Comparison of ENCODE assay signal across 8 mouse cellular contexts in genomic region chr5:37027701-37028100, GRCm38 (mm10). TPM values are rescaled to one million over a fixed set of nuclear protein-coding genes. Genes with fewer than 3 reads are reported as not detected.
A peak's percentile ranks its signal among the peaks of the same experiment; 100 is the strongest.
DNase-seq lines count a peak whose midpoint lies in the region; ATAC-seq and TF ChIP-seq lines count a peak whose summit lies in the region.

No protein-coding gene starts in this region.

- no peaks in the 10 kb centered on the region for H3K36me3 ChIP-seq in kidney, postnatal 0 days (ENCODE audit: insufficient read depth, low read length)
- no peaks in the 10 kb centered on the region for H3K36me3 ChIP-seq in embryonic facial prominence, embryonic 14.5 days (ENCODE audit: control insufficient read depth, insufficient read depth, low read length)
- no peaks in the 10 kb centered on the region for H3K36me3 ChIP-seq in intestine, embryonic 14.5 days (ENCODE audit: control insufficient read depth, insufficient read depth, low read length)
- no peaks in the 10 kb centered on the region for H3K36me3 ChIP-seq in midbrain, postnatal 0 days (ENCODE audit: insufficient read depth, low read length)

- TF ChIP-seq CTCF in kidney, postnatal 0 days (IDR thresholded peaks at IDR 0.05; ENCODE audit: low read depth), result no peak
- TF ChIP-seq CTCF in midbrain, postnatal 0 days (IDR thresholded peaks at IDR 0.05), result no peak

- H3K4me1 ChIP-seq in kidney, postnatal 0 days (replicated peaks; ENCODE audit: insufficient read depth, low read length), result peaks cover 14% of the 10 kb centered on the region; the same call in 1 of the 2 replicates
- H3K4me1 ChIP-seq in embryonic facial prominence, embryonic 14.5 days (ENCODE audit: control insufficient read depth, insufficient read depth, low read length), result 0 out of 2 replicates have a peak, but pooled peaks cover 9% of the 10 kb centered on the region
- H3K4me1 ChIP-seq in intestine, embryonic 14.5 days (replicated peaks; ENCODE audit: control insufficient read depth, insufficient read depth, low read length), result peaks cover 9% of the 10 kb centered on the region; the same call in 1 of the 2 replicates
- no peaks in the 10 kb centered on the region; the same call in 1 of the 2 replicates for H3K4me1 ChIP-seq in midbrain, postnatal 0 days (ENCODE audit: insufficient read depth, low read length)

- intact Hi-C loops in left cerebral cortex, postnatal 4 days (cut with DNase I), result loop anchor here (5.0 kb wide), 1 partner anchor 80 kb away; no protein-coding TSS in a partner anchor

- H3K4me2 ChIP-seq in kidney, postnatal 0 days (ENCODE audit: low read length), result peak overlapping the region; percentile 97
- H3K4me2 ChIP-seq in embryonic facial prominence, embryonic 14.5 days (ENCODE audit: low read depth, low read length), result peak overlapping the region; percentile 99
- H3K4me2 ChIP-seq in intestine, embryonic 14.5 days (ENCODE audit: low read length), result peak overlapping the region; percentile 100
- peak overlapping the region; percentile 70 for H3K4me2 ChIP-seq in midbrain, postnatal 0 days (ENCODE audit: low read depth, low read length, poor library complexity, severe bottlenecking)

- 17% methylated on average over 13 of the region's 13 CpGs for WGBS in kidney, postnatal 0 days
- WGBS in embryonic facial prominence, embryonic 14.5 days, result 14% methylated on average over 13 of the region's 13 CpGs
- WGBS in intestine, embryonic 14.5 days, result 10% methylated on average over 13 of the region's 13 CpGs
- 11% methylated on average over 13 of the region's 13 CpGs for WGBS in midbrain, postnatal 0 days

- no peak overlapping the region for H3K9ac ChIP-seq in kidney, postnatal 0 days (ENCODE audit: low read depth, low read length)
- 0 out of 2 replicates have a peak overlapping the region, but pooled peaks have one; percentile 45 for H3K9ac ChIP-seq in embryonic facial prominence, embryonic 14.5 days (ENCODE audit: low read depth, low read length)
- H3K9ac ChIP-seq in intestine, embryonic 14.5 days (ENCODE audit: low read length), result no peak overlapping the region
- peak overlapping the region; percentile 82 for H3K9ac ChIP-seq in midbrain, postnatal 0 days (replicated peaks; ENCODE audit: low read length, poor library complexity, severe bottlenecking)

- no peak for ATAC-seq in kidney, postnatal 0 days (replicated peaks; ENCODE audit: low FRiP score, low read depth)
- no peak for ATAC-seq in embryonic facial prominence, embryonic 14.5 days (ENCODE audit: low read depth)
- no peak for ATAC-seq in intestine, embryonic 14.5 days (replicated peaks; ENCODE audit: low FRiP score, low TSS enrichment, low read depth)
- ATAC-seq in midbrain, postnatal 0 days (ENCODE audit: low FRiP score), result no peak
- ATAC-seq in frontal cortex, adult (ENCODE audit: low TSS enrichment), result no peak

- H3K9me3 ChIP-seq in kidney, postnatal 0 days (replicated peaks; ENCODE audit: low read length), result no peaks in the 10 kb centered on the region
- no peaks in the 10 kb centered on the region for H3K9me3 ChIP-seq in embryonic facial prominence, embryonic 14.5 days (ENCODE audit: control insufficient read depth, low read length)
- no peaks in the 10 kb centered on the region for H3K9me3 ChIP-seq in intestine, embryonic 14.5 days (ENCODE audit: control insufficient read depth, low read length)
- no peaks in the 10 kb centered on the region for H3K9me3 ChIP-seq in midbrain, postnatal 0 days (ENCODE audit: low read length)

- no peak for DNase-seq in kidney, postnatal 0 days (ENCODE audit: low spot score)
- DNase-seq in kidney, postnatal 14 days, result no peak
- no peak for DNase-seq in embryonic facial prominence, embryonic 14.5 days (ENCODE audit: low spot score)
- DNase-seq in intestine, embryonic 14.5 days (ENCODE audit: low spot score), result no peak
- DNase-seq in midbrain, postnatal 0 days (ENCODE audit: low spot score), result peak; percentile 29
- DNase-seq in left cerebral cortex, postnatal 4 days, result no peak
- no peak for DNase-seq in ovary, postnatal 14 days (ENCODE audit: low spot score)

- peak overlapping the region; percentile 50 for H3K4me3 ChIP-seq in kidney, postnatal 0 days (replicated peaks; ENCODE audit: low read depth, low read length)
- peak overlapping the region; percentile 58 for H3K4me3 ChIP-seq in embryonic facial prominence, embryonic 14.5 days (ENCODE audit: low read depth, low read length)
- H3K4me3 ChIP-seq in intestine, embryonic 14.5 days (ENCODE audit: low read depth, low read length), result peak overlapping the region; percentile 51
- peak overlapping the region; percentile 69 for H3K4me3 ChIP-seq in midbrain, postnatal 0 days (ENCODE audit: low read depth, low read length)

- peaks cover 40% of the 10 kb centered on the region for H3K27me3 ChIP-seq in kidney, postnatal 0 days (ENCODE audit: insufficient read depth, low read length)
- peaks cover 73% of the 10 kb centered on the region for H3K27me3 ChIP-seq in embryonic facial prominence, embryonic 14.5 days (replicated peaks; ENCODE audit: control insufficient read depth, insufficient read depth, low read length)
- peaks cover 73% of the 10 kb centered on the region for H3K27me3 ChIP-seq in intestine, embryonic 14.5 days (replicated peaks; ENCODE audit: control insufficient read depth, insufficient read depth, low read length)
- 0 out of 2 replicates have a peak, but pooled peaks cover 5% of the 10 kb centered on the region for H3K27me3 ChIP-seq in midbrain, postnatal 0 days (ENCODE audit: insufficient read depth, low read length)

- no peak overlapping the region for H3K27ac ChIP-seq in kidney, postnatal 0 days
- H3K27ac ChIP-seq in embryonic facial prominence, embryonic 14.5 days (replicated peaks; ENCODE audit: low read depth, low read length), result no peak overlapping the region
- no peak overlapping the region for H3K27ac ChIP-seq in intestine, embryonic 14.5 days (ENCODE audit: low read depth)
- peak overlapping the region; percentile 91 for H3K27ac ChIP-seq in midbrain, postnatal 0 days (ENCODE audit: low read depth, low read length)

RNA-seq across cellular contexts. Expression of gene Wfs1, which starts 38.7 kb away (rescaled TPM):
- polyA plus RNA-seq in kidney, postnatal 0 days (2015; fragmentation: Nextera tagmentation; extraction: Ambion mirVana), result 14.2 and 14.8 TPM in 2 replicates
- polyA plus RNA-seq in embryonic facial prominence, embryonic 14.5 days (2014; fragmentation: Nextera tagmentation; extraction: Ambion mirVana), result 13.3 and 13.5 TPM in 2 replicates
- polyA plus RNA-seq in intestine, embryonic 14.5 days (2014; fragmentation: Nextera tagmentation; extraction: Ambion mirVana), result 13.3 and 13.6 TPM in 2 replicates
- total RNA-seq in midbrain, postnatal 0 days (2014; rRNA removed), result 11.3 and 14.0 TPM in 2 replicates
- 11.9 and 12.8 TPM in 2 replicates for polyA plus RNA-seq in midbrain, postnatal 0 days (2015; fragmentation: Nextera tagmentation; extraction: Ambion mirVana)
- 10 to 100 TPM; 16.3 to 25.7 TPM for total RNA-seq in left cerebral cortex, postnatal 4 days (2021)

RNA-seq across cellular contexts. Expression of gene Gm1043, which starts 57.5 kb away (rescaled TPM):
- not detected in 2 replicates for polyA plus RNA-seq in kidney, postnatal 0 days (2015; fragmentation: Nextera tagmentation; extraction: Ambion mirVana)
- 0.03 TPM in 1 of 2 replicates, not detected in the other for polyA plus RNA-seq in embryonic facial prominence, embryonic 14.5 days (2014; fragmentation: Nextera tagmentation; extraction: Ambion mirVana)
- not detected in 2 replicates for polyA plus RNA-seq in intestine, embryonic 14.5 days (2014; fragmentation: Nextera tagmentation; extraction: Ambion mirVana)
- 19.4 and 29.5 TPM in 2 replicates for total RNA-seq in midbrain, postnatal 0 days (2014; rRNA removed)
- 1.2 and 1.6 TPM in 2 replicates for polyA plus RNA-seq in midbrain, postnatal 0 days (2015; fragmentation: Nextera tagmentation; extraction: Ambion mirVana)
- 10 to 100 TPM; 33.2 to 36.8 TPM for total RNA-seq in left cerebral cortex, postnatal 4 days (2021)

Comparison
In these comparisons a context has a peak if more than half of its experiments do, and no peak if none do; other contexts are left out.
1. H3K9ac ChIP-seq: peak in embryonic facial prominence, embryonic 14.5 days (single experiment) and midbrain, postnatal 0 days (single experiment); none in kidney, postnatal 0 days (single experiment) and intestine, embryonic 14.5 days (single experiment).
2. Peak in every context shown above with its lines, with median percentiles within 50 percentile points of each other: H3K4me2 ChIP-seq and H3K4me3 ChIP-seq.